Comparison of ENCODE assay signal across 9 mouse cellular contexts in genomic region chr7:28148263-28148662, GRCm38 (mm10). TPM values are rescaled to one million over a fixed set of nuclear protein-coding genes. Genes with fewer than 3 reads are reported as not detected.
DNase-seq lines count a peak whose midpoint lies in the region; ATAC-seq and TF ChIP-seq lines count a peak whose summit lies in the region.
"Had no signal": no experiment of that assay in that cellular context is flagged by ENCODE, and none has a peak within 500 bp of the region (broad histone marks: within the 10 kb centered on the region; RNA-seq: fewer than 3 reads in every experiment).

No protein-coding gene starts in this region.

- no peak overlapping the region for H3K4me3 ChIP-seq in forebrain, embryonic 15.5 days
- no peak overlapping the region for H3K4me3 ChIP-seq in intestine, embryonic 14.5 days (ENCODE audit: low read depth, low read length)
- H3K4me3 ChIP-seq in midbrain, postnatal 0 days (ENCODE audit: low read depth, low read length) = no peak overlapping the region
- no peak overlapping the region for H3K4me3 ChIP-seq in stomach, embryonic 14.5 days (ENCODE audit: low read depth, low read length)
- H3K4me3 ChIP-seq: embryonic facial prominence, embryonic 12.5 days had no signal

- no peak overlapping the region for H3K9ac ChIP-seq in forebrain, embryonic 15.5 days (replicated peaks)
- H3K9ac ChIP-seq in intestine, embryonic 14.5 days (ENCODE audit: low read length) = no peak overlapping the region
- no peak overlapping the region for H3K9ac ChIP-seq in midbrain, postnatal 0 days (replicated peaks; ENCODE audit: low read length, poor library complexity, severe bottlenecking)
- no peak overlapping the region for H3K9ac ChIP-seq in stomach, embryonic 14.5 days (replicated peaks; ENCODE audit: low read depth, low read length)
- H3K9ac ChIP-seq: embryonic facial prominence, embryonic 12.5 days had no signal

- no peak overlapping the region for H3K27ac ChIP-seq in forebrain, embryonic 15.5 days (replicated peaks)
- no peak overlapping the region for H3K27ac ChIP-seq in intestine, embryonic 14.5 days (ENCODE audit: low read depth)
- no peak overlapping the region for H3K27ac ChIP-seq in midbrain, postnatal 0 days (ENCODE audit: low read depth, low read length)
- no peak overlapping the region for H3K27ac ChIP-seq in stomach, embryonic 14.5 days (ENCODE audit: low read length)
- H3K27ac ChIP-seq: embryonic facial prominence, embryonic 12.5 days had no signal

- 16% methylated on average over 3 of the region's 3 CpGs for WGBS in forebrain, embryonic 15.5 days
- WGBS in intestine, embryonic 14.5 days = 18% methylated on average over 3 of the region's 3 CpGs
- 15% methylated on average over 3 of the region's 3 CpGs for WGBS in midbrain, postnatal 0 days
- WGBS in stomach, embryonic 14.5 days = 18% methylated on average over 3 of the region's 3 CpGs

- TF ChIP-seq CTCF in midbrain, postnatal 0 days (IDR thresholded peaks at IDR 0.05) = peak; percentile 77

- peak; percentile 42 to 65 for DNase-seq in left cerebral cortex, adult 18-20 months (ENCODE audit: low spot score in 2 of 2)
- no peak for DNase-seq in left cerebral cortex, adult 11 months (ENCODE audit: low spot score)
- peak; percentile 55 for DNase-seq in c-Kit-positive CD71-negative TER-119-negative erythroid progenitor cells, embryonic 14.5 days (ENCODE audit: low read depth)
- DNase-seq in intestine, embryonic 14.5 days (ENCODE audit: low spot score) = peak; percentile 87
- peak; percentile 79 for DNase-seq in left cerebral cortex, postnatal 4 days
- DNase-seq in midbrain, postnatal 0 days (ENCODE audit: low spot score) = peak; percentile 61

- no peaks in the 10 kb centered on the region for H3K36me3 ChIP-seq in forebrain, embryonic 15.5 days
- H3K36me3 ChIP-seq in intestine, embryonic 14.5 days (ENCODE audit: control insufficient read depth, insufficient read depth, low read length) = no peaks in the 10 kb centered on the region
- H3K36me3 ChIP-seq in midbrain, postnatal 0 days (ENCODE audit: insufficient read depth, low read length) = no peaks in the 10 kb centered on the region
- no peaks in the 10 kb centered on the region for H3K36me3 ChIP-seq in stomach, embryonic 14.5 days (ENCODE audit: control insufficient read depth, insufficient read depth, low read length)
- H3K36me3 ChIP-seq: embryonic facial prominence, embryonic 12.5 days had no signal

- no peak overlapping the region for H3K4me2 ChIP-seq in forebrain, embryonic 15.5 days (replicated peaks)
- H3K4me2 ChIP-seq in intestine, embryonic 14.5 days (ENCODE audit: low read length) = no peak overlapping the region
- no peak overlapping the region for H3K4me2 ChIP-seq in midbrain, postnatal 0 days (ENCODE audit: low read depth, low read length, poor library complexity, severe bottlenecking)
- H3K4me2 ChIP-seq in stomach, embryonic 14.5 days (replicated peaks; ENCODE audit: low read depth, low read length) = no peak overlapping the region
- H3K4me2 ChIP-seq: embryonic facial prominence, embryonic 12.5 days had no signal

- H3K27me3 ChIP-seq in forebrain, embryonic 15.5 days = no peaks in the 10 kb centered on the region
- no peaks in the 10 kb centered on the region for H3K27me3 ChIP-seq in intestine, embryonic 14.5 days (replicated peaks; ENCODE audit: control insufficient read depth, insufficient read depth, low read length)
- H3K27me3 ChIP-seq in midbrain, postnatal 0 days (ENCODE audit: insufficient read depth, low read length) = peaks cover 3% of the 10 kb centered on the region; the same call in 1 of the 2 replicates
- H3K27me3 ChIP-seq in stomach, embryonic 14.5 days (ENCODE audit: control insufficient read depth, insufficient read depth, low read length) = no peaks in the 10 kb centered on the region

- peak; percentile 55 for ATAC-seq in forebrain, embryonic 15.5 days (replicated peaks)
- peak; percentile 62; the same call in 1 of the 2 replicates for ATAC-seq in intestine, embryonic 14.5 days (replicated peaks; ENCODE audit: low FRiP score, low TSS enrichment, low read depth)
- ATAC-seq in midbrain, postnatal 0 days (ENCODE audit: low FRiP score) = 0 out of 2 replicates have a peak, but pooled peaks have one; percentile 16
- peak; percentile 18; the same call in 1 of the 2 replicates for ATAC-seq in stomach, embryonic 14.5 days (ENCODE audit: insufficient number of reproducible peaks, insufficient read depth, low FRiP score, low read depth)

- no peaks in the 10 kb centered on the region for H3K4me1 ChIP-seq in forebrain, embryonic 15.5 days
- no peaks in the 10 kb centered on the region for H3K4me1 ChIP-seq in intestine, embryonic 14.5 days (replicated peaks; ENCODE audit: control insufficient read depth, insufficient read depth, low read length)
- no peaks in the 10 kb centered on the region for H3K4me1 ChIP-seq in midbrain, postnatal 0 days (ENCODE audit: insufficient read depth, low read length)
- no peaks in the 10 kb centered on the region for H3K4me1 ChIP-seq in stomach, embryonic 14.5 days (ENCODE audit: control insufficient read depth, insufficient read depth, low read length)

- intact Hi-C loops in left cerebral cortex, postnatal 4 days (cut with DNase I) = no loop called here

- H3K9me3 ChIP-seq in forebrain, embryonic 15.5 days = no peaks in the 10 kb centered on the region
- no peaks in the 10 kb centered on the region; the same call in 1 of the 2 replicates for H3K9me3 ChIP-seq in intestine, embryonic 14.5 days (ENCODE audit: control insufficient read depth, low read length)
- no peaks in the 10 kb centered on the region for H3K9me3 ChIP-seq in midbrain, postnatal 0 days (ENCODE audit: low read length)
- H3K9me3 ChIP-seq in stomach, embryonic 14.5 days (ENCODE audit: control insufficient read depth, low read depth, low read length) = 0 out of 2 replicates have a peak, but pooled peaks cover 3% of the 10 kb centered on the region

RNA-seq across cellular contexts. Expression of gene 9530053A07Rik, which starts 19.0 kb away (rescaled TPM):
- under 1 TPM in 1 of 2 experiments, not detected in 1; 0.09 TPM for total RNA-seq in left cerebral cortex, adult 18-20 months (2021)
- 0.08 and 0.11 TPM in 2 replicates for polyA plus RNA-seq in forebrain, embryonic 15.5 days (2015; fragmentation: Nextera tagmentation; extraction: Ambion mirVana)
- not detected in 2 replicates for polyA plus RNA-seq in intestine, embryonic 14.5 days (2014; fragmentation: Nextera tagmentation; extraction: Ambion mirVana)
- total RNA-seq in left cerebral cortex, postnatal 4 days (2021) = not detected
- total RNA-seq in midbrain, postnatal 0 days (2014; rRNA removed) = 0.16 TPM in 1 of 2 replicates, not detected in the other
- polyA plus RNA-seq in midbrain, postnatal 0 days (2015; fragmentation: Nextera tagmentation; extraction: Ambion mirVana) = 0.05 and 0.06 TPM in 2 replicates
- polyA plus RNA-seq in stomach, embryonic 14.5 days (2014; fragmentation: Nextera tagmentation; extraction: Ambion mirVana) = 0.07 TPM in 1 of 2 replicates, not detected in the other

RNA-seq across cellular contexts. Expression of gene Fbl, which starts 21.2 kb away (rescaled TPM):
- total RNA-seq in left cerebral cortex, adult 18-20 months (2021) = 10 to 100 TPM; 47.8 to 60.2 TPM
- 97.0 and 109 TPM in 2 replicates for polyA plus RNA-seq in forebrain, embryonic 15.5 days (2015; fragmentation: Nextera tagmentation; extraction: Ambion mirVana)
- polyA plus RNA-seq in intestine, embryonic 14.5 days (2014; fragmentation: Nextera tagmentation; extraction: Ambion mirVana) = 47.6 and 52.5 TPM in 2 replicates
- total RNA-seq in left cerebral cortex, postnatal 4 days (2021) = 100 to 1,000 TPM; 113 to 121 TPM
- total RNA-seq in midbrain, postnatal 0 days (2014; rRNA removed) = 31.9 and 34.4 TPM in 2 replicates
- 51.9 and 60.9 TPM in 2 replicates for polyA plus RNA-seq in midbrain, postnatal 0 days (2015; fragmentation: Nextera tagmentation; extraction: Ambion mirVana)
- polyA plus RNA-seq in stomach, embryonic 14.5 days (2014; fragmentation: Nextera tagmentation; extraction: Ambion mirVana) = 41.8 and 48.2 TPM in 2 replicates

RNA-seq across cellular contexts. Expression of gene Dyrk1b, which starts 31.0 kb away (rescaled TPM):
- total RNA-seq in left cerebral cortex, adult 18-20 months (2021) = 10 to 100 TPM; 39.6 to 40.6 TPM
- polyA plus RNA-seq in forebrain, embryonic 15.5 days (2015; fragmentation: Nextera tagmentation; extraction: Ambion mirVana) = 18.1 and 18.6 TPM in 2 replicates
- polyA plus RNA-seq in intestine, embryonic 14.5 days (2014; fragmentation: Nextera tagmentation; extraction: Ambion mirVana) = 10.0 and 11.9 TPM in 2 replicates
- 10 to 100 TPM; 27.9 TPM for total RNA-seq in left cerebral cortex, postnatal 4 days (2021)
- total RNA-seq in midbrain, postnatal 0 days (2014; rRNA removed) = 28.8 and 33.3 TPM in 2 replicates
- 8.0 TPM in 2 replicates for polyA plus RNA-seq in midbrain, postnatal 0 days (2015; fragmentation: Nextera tagmentation; extraction: Ambion mirVana)
- polyA plus RNA-seq in stomach, embryonic 14.5 days (2014; fragmentation: Nextera tagmentation; extraction: Ambion mirVana) = 13.4 and 15.3 TPM in 2 replicates
